Mouse (Mus musculus) layer of hippocampus, adult 9-11 months (tissue): ENCODE measurements around the gene Srgn.
"Not testable (repeated sequence)": the region's sequence is repeated elsewhere in the genome, so short reads cannot be mapped to it uniquely, and the experiment has no call there.

ENCODE experiments used
- DNase-seq: peaks from one replicate; pipeline ENCODE4 v3.0.0; 2022

Gene Srgn

GRCm38 (mm10) chr10:62481108-62481852 lies 46.0 kb downstream of the Srgn start:
- DNase-seq, result no peak

DNA sequence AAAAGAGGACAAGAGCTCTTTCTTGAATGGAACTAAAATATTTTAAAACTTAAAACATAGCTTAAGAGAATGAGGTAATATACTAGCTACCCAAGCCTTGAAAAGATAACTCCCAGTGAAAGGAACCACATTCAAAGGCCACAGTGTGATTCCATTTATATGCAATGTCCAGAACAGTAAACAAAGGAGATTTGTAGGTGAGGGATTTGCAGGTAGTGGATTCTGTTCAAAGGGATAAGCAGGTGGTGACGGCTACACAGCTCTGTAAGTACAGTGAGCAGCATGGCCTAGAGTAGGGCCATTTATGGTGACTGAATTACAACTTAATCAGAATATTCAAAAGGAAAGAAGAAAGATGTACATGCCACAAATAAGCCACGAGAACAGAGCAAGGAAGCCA lies 50.3 kb downstream of the Srgn start:
- no peak for DNase-seq

DNA sequence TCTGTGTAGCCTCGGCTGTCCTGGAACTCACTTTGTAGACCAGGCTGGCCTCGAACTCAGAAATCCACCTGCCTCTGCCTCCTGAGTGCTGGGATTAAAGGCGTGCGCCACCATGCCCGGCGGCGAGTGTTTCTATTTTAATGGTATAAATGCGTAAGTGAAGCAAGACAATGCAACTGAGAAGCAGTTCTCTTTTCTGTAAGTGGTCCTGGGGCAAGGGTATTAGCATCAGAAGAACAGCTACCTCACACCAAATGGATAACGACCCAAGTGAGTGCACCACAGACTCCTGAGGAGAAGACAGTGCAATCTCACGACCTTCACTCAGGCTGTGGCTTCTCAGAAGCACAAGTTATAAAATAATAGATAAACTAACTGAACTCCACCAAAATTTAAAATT lies 52.3 kb downstream of the Srgn start:
- DNase-seq, result no peak

DNA sequence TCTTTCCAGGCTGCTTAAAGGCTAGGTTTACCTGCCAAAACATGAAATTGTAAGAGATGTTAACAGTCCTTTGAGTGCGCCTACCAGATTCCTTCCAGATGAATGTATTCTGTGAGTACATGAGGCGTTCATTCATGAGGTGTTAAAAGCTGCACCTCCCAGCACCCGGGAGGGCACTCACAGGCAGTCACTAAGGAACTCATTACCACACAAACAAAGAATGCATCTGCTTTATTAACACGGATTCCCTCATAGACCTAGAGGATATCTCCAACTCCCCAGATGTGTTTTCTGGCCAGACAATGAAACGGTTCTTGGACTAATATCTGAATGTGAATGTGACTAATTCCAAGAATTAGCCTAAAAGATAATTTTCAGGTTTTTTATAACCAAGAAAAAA lies 56.1 kb downstream of the Srgn start:
- DNase-seq, result no peak

GRCm38 (mm10) chr10:62469736-62470135 lies 57.5 kb downstream of the Srgn start:
- no peak for DNase-seq

DNA sequence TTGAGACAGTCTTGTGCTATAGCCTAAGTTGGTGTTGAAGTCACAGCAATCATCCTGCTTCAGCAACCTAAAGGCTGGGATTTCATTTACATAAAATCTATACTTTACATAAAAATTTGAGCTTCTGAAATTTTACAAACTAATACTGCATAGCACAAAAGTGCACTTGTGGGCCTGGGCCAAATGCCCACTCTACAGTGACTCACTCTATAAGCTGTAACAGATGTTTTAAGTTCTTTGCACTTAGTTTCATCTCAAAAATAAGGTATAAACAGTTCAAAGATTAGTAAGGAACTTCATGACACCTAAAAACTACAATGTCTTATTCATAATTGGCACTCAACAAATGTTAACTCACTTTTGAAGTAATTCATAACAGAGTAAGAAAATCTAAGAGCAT lies 65.9 kb downstream of the Srgn start:
- DNase-seq, result no peak

DNA sequence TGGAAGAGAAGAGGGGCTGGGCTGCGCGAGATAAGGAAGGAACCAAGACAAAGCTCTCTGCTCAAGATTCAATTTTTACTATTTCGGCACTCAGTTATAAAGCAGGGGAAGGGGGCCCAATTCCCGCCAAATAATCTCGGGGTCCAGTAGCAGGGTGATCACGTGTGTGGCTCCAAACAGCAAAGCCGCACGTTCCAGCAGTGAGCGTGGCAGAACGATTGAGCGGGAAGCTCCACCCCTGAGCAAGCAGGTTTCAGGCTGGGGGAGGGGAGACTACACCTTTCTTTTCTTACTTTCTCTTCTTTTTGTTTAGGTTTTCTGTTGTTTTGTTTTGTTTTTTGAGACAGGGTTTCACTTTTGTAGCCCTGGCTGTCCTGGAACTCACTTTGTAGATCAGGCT lies 75.2 kb downstream of the Srgn start:
- not testable (repeated sequence) for DNase-seq

- DNase-seq, result no peak
Measured at GRCm38 (mm10) chr10:62450280-62450640, 77.0 kb downstream of the Srgn start.

- peak; percentile 92 for DNase-seq
Measured at GRCm38 (mm10) chr10:62449364-62450279, 77.6 kb downstream of the Srgn start, which contains the start of the genes 4930507D05Rik and Supv3l1. Gene 4930507D05Rik, plus strand, starts transcription at chr10:62449489. Gene Supv3l1, minus strand, starts transcription at chr10:62449738.
